Mouse (Mus musculus): Measurements from ENCODE around the gene Hsf3.

DNA sequence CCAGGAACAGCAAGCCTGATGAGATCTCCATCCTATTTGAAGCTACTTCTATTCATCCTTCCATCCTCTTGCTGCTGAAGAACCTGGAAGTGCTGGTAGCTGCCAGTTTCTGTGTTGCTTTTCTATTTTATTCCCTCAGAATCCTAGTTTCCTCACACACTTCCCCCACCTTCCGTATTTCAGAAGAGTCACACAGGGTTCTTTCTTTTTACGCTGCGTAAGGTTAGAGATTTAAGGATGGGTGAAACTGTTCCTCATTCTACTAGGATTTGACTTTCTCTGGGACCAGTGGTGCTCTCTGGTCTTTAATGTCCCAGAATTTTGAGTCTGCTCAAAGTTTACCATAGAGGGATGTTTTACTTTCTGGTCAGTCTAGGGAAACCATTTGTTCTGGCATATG lies 162.8 kb downstream of the Hsf3 start, which contains the start of gene Vsig4:
- no peak for TF ChIP-seq CTCF (IDR thresholded peaks at IDR 0.05)
- no peak for TF ChIP-seq POLR2A (IDR thresholded peaks at IDR 0.05; ENCODE audit: insufficient read depth, low read depth, low read length)
- no peak for TF ChIP-seq EP300 (IDR thresholded peaks at IDR 0.05; ENCODE audit: insufficient read depth, low read depth, low read length)
